Mouse (Mus musculus): ENCODE results near the gene Edc4.
"Not testable (repeated sequence)": the region's sequence is repeated elsewhere in the genome, so short reads cannot be mapped to it uniquely, and the experiment has no call there.

Edc4 gene

DNA sequence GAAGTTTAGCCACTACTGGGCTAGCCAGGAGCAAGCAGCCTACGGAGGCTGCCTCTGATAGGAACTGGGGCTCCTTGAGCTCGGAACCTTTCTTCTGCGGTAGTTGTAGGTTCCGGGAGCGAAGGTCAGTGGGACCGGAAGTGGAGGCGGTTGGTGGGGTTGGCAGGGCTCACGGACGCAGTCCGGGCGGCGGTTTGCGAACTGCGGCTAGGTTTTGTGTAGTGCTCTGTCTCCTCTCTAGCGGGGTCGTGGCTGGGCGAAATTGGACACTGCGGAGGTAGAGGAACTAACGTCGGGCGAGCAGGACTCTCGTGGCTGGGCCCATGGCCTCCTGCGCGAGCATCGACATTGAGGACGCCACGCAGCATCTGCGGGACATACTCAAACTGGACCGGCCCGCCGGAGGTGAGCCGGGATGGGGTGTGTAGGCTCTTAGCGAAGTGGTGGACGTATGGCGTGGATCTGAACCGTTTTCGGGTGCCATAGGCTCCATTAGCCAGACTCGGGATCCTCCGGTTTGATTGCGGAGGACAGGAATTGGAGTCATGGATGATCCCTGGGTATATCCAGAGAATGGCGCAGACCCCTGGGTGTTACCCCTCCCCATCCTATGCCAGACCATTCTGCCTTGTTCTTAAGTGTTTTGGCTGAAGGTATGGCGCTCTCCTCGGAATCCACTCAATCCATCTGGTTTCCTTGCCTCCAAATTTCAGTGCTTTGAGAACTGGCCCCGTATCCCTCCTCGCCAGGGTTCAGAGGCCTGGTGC, at the start of gene Edc4:
Edc4 (plus strand) TSS at position 128 of the 767 bp plus-strand sequence.
- DNase-seq (ENCODE audit: low read depth, low spot score) = peak; percentile 77

GRCm38 (mm10) chr8:105833740-105834139, 46.9 kb upstream of the Edc4 start:
- not testable (repeated sequence) for DNase-seq (ENCODE audit: low read depth, low spot score)

DNA sequence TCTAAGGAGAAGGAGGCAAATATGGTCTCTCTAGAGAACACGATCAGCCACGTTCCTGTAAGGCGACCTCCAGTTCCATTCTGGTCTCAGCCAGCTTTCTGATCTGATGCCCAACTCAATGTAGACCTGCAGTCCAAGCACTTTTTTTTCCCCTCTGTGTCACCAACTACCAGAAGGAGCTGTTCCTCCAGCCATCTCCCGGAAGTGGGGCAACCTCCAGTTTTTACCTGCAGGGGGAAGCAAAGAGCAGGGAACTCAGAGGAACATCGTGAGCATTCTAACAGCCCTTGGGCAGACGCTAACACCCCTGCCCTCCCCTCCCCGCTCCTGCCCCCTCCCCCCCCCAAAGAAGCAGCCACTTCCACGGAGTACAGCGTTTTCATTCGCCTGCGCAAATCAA, 45.4 kb upstream of the Edc4 start:
- no peak for DNase-seq (ENCODE audit: low read depth, low spot score)

DNA sequence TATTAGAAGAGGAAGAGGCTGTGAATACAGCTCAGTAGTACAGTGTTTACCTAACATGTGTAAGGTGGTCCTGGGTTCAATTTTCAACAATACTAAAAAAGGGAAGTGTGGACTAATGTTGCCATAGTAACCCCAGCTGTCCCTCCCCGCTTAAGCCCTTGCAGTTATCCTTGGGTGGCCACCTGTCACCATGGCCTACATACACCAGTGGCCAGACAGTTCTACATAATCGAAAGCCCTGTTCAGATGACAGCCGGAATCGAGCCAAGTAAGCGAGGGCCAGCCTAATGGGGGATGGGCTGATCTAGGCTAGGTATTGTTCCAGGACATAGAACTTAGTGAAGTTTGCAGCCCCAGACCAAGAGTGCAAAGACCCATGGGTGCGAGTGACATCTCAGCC, 43.7 kb upstream of the Edc4 start:
- no peak for DNase-seq (ENCODE audit: low read depth, low spot score)

DNA sequence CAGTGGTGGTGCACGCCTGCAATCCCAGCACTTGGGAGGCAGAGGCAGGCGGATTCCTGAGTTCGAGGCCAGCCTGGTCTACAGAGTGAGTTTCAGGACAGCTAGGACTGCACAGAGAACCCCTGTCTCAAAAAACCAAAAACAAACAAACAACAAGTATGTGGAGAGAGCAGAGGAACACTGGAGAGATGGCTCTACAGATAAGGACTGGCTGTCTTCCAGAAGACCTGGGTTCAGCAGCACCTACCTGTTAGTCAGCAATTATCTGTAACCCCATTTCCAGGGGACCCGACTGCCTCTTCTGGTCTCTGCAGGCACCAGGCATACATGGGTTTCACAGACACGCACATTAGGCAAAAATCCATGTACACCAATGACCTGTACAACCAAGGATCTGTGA, 41.5 kb upstream of the Edc4 start:
- no peak for DNase-seq (ENCODE audit: low read depth, low spot score)

DNA sequence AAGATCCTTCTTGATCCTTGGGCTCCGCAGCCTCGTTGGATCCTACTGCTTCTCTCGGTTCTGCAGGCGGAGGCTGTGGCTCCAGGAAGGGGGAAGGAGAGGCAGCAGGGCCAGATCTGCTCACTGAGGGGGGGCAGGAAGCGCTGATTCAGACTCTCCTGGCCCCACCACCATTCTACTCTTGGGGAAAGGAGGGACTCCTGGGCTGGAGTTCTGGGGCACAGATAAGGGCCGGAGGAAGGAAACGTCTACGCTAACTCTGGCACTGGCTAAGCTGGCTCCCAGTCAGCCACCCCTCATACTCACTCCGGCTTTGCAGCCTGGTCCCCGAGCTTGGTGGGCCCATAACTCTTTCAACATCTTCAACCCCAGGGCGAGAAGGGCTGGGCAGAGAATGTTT, 34.0 kb upstream of the Edc4 start:
- DNase-seq (ENCODE audit: low read depth, low spot score) = no peak

GRCm38 (mm10) chr8:105850014-105850413, 30.7 kb upstream of the Edc4 start:
- DNase-seq (ENCODE audit: low read depth, low spot score) = no peak

DNA sequence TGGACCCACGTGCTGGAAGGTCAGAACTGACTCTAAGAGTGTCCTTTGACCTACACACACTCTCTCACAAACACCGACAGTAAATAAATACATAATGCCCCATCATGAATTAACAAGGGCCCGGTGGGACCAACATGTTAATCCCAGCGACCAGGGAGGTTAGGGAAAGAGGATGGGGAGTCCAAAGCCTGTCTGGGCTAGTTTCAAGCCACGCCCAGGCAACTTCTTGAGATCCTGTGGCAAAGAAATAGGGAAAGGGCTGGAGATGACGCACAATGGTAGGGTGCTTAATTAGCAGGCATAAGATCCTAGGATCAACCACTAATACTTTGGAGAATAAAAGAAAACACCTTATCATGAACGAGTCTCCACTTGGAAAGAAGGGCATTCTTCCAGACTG, 30.1 kb upstream of the Edc4 start:
- no peak for DNase-seq (ENCODE audit: low read depth, low spot score)

DNA sequence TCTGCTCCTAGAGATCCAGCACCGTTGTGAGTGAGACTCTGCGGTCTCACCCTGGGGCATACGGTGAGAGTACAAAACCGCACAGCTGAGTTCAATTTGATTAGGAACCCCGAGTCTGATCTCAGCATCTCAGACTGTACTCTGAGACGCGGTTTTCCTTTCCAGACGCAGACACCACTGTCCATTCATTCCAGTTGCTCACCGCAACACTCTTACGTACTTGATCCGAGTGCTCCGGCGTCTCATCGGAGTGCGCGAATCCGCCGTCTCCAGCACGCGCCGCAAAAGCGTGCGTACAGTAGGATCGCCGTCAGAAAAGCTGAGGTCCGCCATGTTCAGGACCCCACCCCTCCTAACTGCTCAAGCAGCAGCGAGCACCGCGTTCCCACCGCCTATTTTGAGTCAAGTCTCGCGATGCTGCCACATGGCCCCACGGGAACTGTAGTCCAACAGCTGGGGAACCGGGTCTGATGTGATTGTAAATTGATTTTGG, 29.0 kb upstream of the Edc4 start:
- DNase-seq (ENCODE audit: low read depth, low spot score) = peak; percentile 78

DNA sequence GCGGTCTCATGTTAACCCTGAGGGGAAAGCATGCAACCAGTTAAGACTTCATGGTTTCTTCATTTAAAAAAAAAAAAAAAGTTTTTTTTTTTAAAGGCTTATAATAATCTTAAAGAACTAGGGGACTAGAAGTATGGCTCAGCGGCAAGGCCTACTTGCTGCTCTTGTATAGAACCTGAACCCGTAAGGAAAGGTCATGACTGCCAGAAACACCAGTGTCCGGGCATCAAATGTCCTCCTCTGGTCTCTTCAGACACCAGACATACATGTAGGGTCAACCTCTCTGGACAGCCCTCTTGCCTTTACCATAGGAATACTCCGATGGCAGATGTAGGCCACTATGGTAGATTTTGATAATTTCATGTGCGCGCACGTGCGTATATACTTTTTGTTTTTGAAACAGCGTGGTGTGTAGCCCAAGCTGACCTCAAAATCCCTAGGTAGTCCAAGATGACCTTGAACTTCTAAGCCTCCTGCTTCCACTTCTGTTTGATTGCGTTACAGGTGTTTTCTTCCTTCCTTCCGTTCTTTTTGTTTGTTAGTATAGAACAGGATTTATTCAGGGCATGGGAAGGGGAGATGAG, 28.4 kb upstream of the Edc4 start:
- DNase-seq (ENCODE audit: low read depth, low spot score) = no peak

GRCm38 (mm10) chr8:105853178-105853577, 27.5 kb upstream of the Edc4 start, which contains the start of gene Cenpt:
TSS of gene Cenpt (minus strand) at chr8:105853278.
- DNase-seq (ENCODE audit: low read depth, low spot score) = no peak

GRCm38 (mm10) chr8:105854303-105854702, 26.4 kb upstream of the Edc4 start:
- no peak for DNase-seq (ENCODE audit: low read depth, low spot score)

GRCm38 (mm10) chr8:105854715-105855216, 25.9 kb upstream of the Edc4 start, which contains the start of gene Thap11:
TSS of gene Thap11 (plus strand) at chr8:105855132.
- DNase-seq (ENCODE audit: low read depth, low spot score) = peak; percentile 92

DNA sequence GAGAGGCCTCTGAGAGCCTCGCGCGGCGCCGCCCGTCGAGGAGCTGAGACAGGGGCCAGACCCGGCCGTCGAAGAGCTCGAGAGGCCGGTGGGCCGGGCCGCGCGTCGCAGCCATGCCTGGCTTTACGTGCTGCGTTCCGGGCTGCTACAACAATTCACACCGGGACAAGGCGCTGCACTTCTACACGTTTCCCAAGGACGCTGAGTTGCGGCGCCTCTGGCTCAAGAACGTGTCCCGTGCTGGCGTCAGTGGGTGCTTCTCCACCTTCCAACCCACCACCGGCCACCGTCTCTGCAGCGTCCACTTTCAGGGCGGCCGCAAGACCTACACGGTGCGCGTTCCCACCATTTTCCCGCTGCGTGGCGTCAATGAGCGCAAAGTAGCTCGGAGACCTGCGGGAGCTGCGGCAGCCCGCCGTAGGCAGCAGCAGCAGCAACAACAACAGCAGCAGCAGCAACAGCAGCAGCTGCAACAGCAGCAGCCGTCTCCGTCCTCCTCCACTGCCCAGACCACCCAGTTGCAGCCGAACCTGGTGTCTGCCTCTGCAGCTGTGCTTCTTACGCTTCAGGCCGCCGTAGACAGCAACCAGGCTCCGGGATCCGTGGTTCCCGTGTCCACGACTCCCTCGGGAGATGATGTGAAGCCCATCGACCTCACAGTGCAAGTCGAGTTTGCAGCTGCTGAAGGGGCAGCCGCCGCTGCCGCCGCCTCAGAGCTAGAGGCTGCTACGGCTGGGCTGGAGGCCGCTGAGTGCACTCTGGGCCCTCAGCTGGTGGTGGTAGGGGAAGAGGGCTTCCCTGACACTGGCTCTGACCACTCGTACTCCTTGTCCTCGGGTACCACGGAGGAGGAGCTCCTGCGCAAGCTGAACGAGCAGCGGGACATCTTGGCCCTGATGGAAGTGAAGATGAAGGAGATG, 25.2 kb upstream of the Edc4 start:
- DNase-seq (ENCODE audit: low read depth, low spot score) = no peak

DNA sequence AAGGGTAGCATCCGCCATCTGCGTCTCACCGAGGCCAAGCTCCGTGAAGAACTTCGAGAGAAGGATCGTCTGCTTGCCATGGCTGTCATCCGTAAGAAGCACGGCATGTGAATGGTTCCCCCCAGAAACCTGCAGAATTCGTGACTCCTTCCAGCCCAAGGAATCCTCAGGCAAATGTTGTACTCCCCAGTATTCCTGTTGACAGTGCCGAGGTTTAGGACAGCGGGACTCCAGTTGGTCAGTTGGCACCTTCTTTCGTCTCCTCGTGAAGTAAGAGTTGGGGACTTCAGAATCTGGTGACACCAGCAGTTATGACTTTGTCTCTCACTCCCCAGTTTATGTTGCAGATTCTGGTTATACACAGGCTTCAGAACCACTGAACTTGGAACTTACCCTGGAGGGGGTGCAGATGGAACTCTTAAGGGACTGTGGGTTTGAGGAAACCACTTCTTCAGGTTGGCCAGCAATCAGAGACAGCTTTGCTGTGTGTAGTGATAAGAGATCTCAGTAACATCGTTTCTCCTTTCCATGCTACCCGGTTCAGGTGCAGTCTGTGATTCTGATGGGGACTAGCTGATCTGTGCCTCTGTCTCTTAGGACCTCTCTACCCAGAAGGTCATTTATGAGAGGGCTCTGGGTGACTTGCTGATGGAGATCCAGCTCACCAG, 24.4 kb upstream of the Edc4 start:
- no peak for DNase-seq (ENCODE audit: low read depth, low spot score)

GRCm38 (mm10) chr8:105858495-105858894, 22.2 kb upstream of the Edc4 start:
- no peak for DNase-seq (ENCODE audit: low read depth, low spot score)

- no peak for DNase-seq (ENCODE audit: low read depth, low spot score)
Measured at GRCm38 (mm10) chr8:105859314-105859713, 21.4 kb upstream of the Edc4 start.

- DNase-seq (ENCODE audit: low read depth, low spot score) = peak; percentile 91
Measured at GRCm38 (mm10) chr8:105860143-105860981, 20.3 kb upstream of the Edc4 start, which contains the start of gene Nutf2. TSS of gene Nutf2 (plus strand) at chr8:105860580.

- no peak for DNase-seq (ENCODE audit: low read depth, low spot score)
Measured at GRCm38 (mm10) chr8:105861951-105862350, 18.7 kb upstream of the Edc4 start.

GRCm38 (mm10) chr8:105866364-105867029, 14.2 kb upstream of the Edc4 start:
- no peak for DNase-seq (ENCODE audit: low read depth, low spot score)

Measured in c-Kit-negative CD71-positive TER-119-positive erythroid progenitor cells, embryonic 14.5 days (primary cell).